Mouse (Mus musculus): Measurements from ENCODE around the gene Tmc4. TPM values are rescaled to one million over a fixed set of nuclear protein-coding genes. Genes with fewer than 3 reads are reported as not detected.

Gene Tmc4
- total RNA-seq (2023), result 10 to 100 TPM; 19.5 to 25.0 TPM

GRCm38 (mm10) chr7:3677342-3677741 lies at the start of gene Tmc4:
TSS of gene Tmc4 (minus strand) at chr7:3677553.

GRCm38 (mm10) chr7:3720268-3720667 lies 42.9 kb upstream of the Tmc4 start, which contains the start of gene Pirb:
TSS of gene Pirb (minus strand) at chr7:3720391.

GRCm38 (mm10) chr7:3703879-3704441 lies 26.6 kb upstream of the Tmc4 start, which contains the start of gene Rps9:
TSS of gene Rps9 (plus strand) at chr7:3703993.

GRCm38 (mm10) chr7:3692987-3693808 lies 15.8 kb upstream of the Tmc4 start, which contains the start of gene Mboat7:
TSS of gene Mboat7 (minus strand) at chr7:3693523.

GRCm38 (mm10) chr7:3692382-3692986 lies 15.1 kb upstream of the Tmc4 start, which contains the start of gene Tsen34:
TSS of gene Tsen34 (plus strand) at chr7:3692863.

GRCm38 (mm10) chr7:3665215-3666114 lies 11.9 kb downstream of the Tmc4 start, which contains the start of gene Leng1:
TSS of gene Leng1 (minus strand) at chr7:3665840.

GRCm38 (mm10) chr7:3644672-3645487 lies 32.5 kb downstream of the Tmc4 start, which contains the start of gene Cnot3:
TSS of gene Cnot3 (plus strand) at chr7:3645268.

GRCm38 (mm10) chr7:3629543-3630477 lies 47.5 kb downstream of the Tmc4 start, which contains the start of the genes Tfpt and Prpf31:
TSS of gene Tfpt (minus strand) at chr7:3629929.
TSS of gene Prpf31 (plus strand) at chr7:3629985.

GRCm38 (mm10) chr7:3617242-3617995 lies 59.9 kb downstream of the Tmc4 start, which contains the start of gene Ndufa3:
TSS of gene Ndufa3 (plus strand) at chr7:3617373.

GRCm38 (mm10) chr7:3616057-3616388 lies 61.3 kb downstream of the Tmc4 start, which contains the start of gene Oscar:
TSS of gene Oscar (minus strand) at chr7:3616157.

Other genes starting within 250 kb of the Tmc4 start
- gene Tarm1, start 174.9 kb downstream of the Tmc4 start, total RNA-seq (2023), result 10 to 100 TPM; 46.9 to 62.3 TPM
- not detected for gene Oscar, start 61.4 kb downstream of the Tmc4 start, total RNA-seq (2023)
- 100 to 1,000 TPM; 323 to 351 TPM for gene Ndufa3, start 60.2 kb downstream of the Tmc4 start, total RNA-seq (2023)
- 10 to 100 TPM; 18.4 to 22.2 TPM for gene Tfpt, start 47.6 kb downstream of the Tmc4 start, total RNA-seq (2023)
- gene Prpf31, start 47.6 kb downstream of the Tmc4 start, total RNA-seq (2023), result 10 to 100 TPM; 25.9 to 35.3 TPM
- 10 to 100 TPM; 81.0 to 91.7 TPM for gene Cnot3, start 32.3 kb downstream of the Tmc4 start, total RNA-seq (2023)
- 1 to 10 TPM; 6.3 to 6.8 TPM for gene Leng1, start 11.7 kb downstream of the Tmc4 start, total RNA-seq (2023)
- gene Tsen34, start 15.3 kb upstream of the Tmc4 start, total RNA-seq (2023), result 10 to 100 TPM; 42.1 to 45.6 TPM
- gene Mboat7, start 16.0 kb upstream of the Tmc4 start, total RNA-seq (2023), result 100 to 1,000 TPM; 173 to 189 TPM
- gene Rps9, start 26.4 kb upstream of the Tmc4 start, total RNA-seq (2023), result 1,000 to 10,000 TPM; 1,095 to 1,164 TPM
- gene Pirb, start 42.8 kb upstream of the Tmc4 start, total RNA-seq (2023), result 100 to 1,000 TPM; 315 to 328 TPM
- gene Gm15448, start 148.1 kb upstream of the Tmc4 start, total RNA-seq (2023), result 10 to 100 TPM; 81.5 to 86.2 TPM
- gene Pira2, start 167.5 kb upstream of the Tmc4 start, total RNA-seq (2023), result 10 to 100 TPM; 80.0 to 81.8 TPM
- gene Gm14548, start 220.6 kb upstream of the Tmc4 start, total RNA-seq (2023), result 100 to 1,000 TPM; 129 to 133 TPM
- gene Lilra6, start 237.9 kb upstream of the Tmc4 start, total RNA-seq (2023), result 100 to 1,000 TPM; 117 to 121 TPM